Mouse (Mus musculus): Measurements from ENCODE around the gene Rap1gds1. TPM values are rescaled to one million over a fixed set of nuclear protein-coding genes. Genes with fewer than 3 reads are reported as not detected.

Rap1gds1 gene
- polyA plus RNA-seq, 1 experiment: 39.8 TPM

- Histone ChIP-seq H3K27ac (replicated peaks; ENCODE audit: low read depth, low read length) (no peak overlapping the region), H3K4me3 (ENCODE audit: insufficient read depth, low read depth, low read length) (no peak overlapping the region)
These were observed 69.3 kb downstream of the Rap1gds1 start for GRCm38 (mm10) chr3:139005669-139006068.

GRCm38 (mm10) chr3:139002774-139003173 is 72.2 kb downstream of the Rap1gds1 start:
- Histone ChIP-seq H3K4me3 (ENCODE audit: insufficient read depth, low read depth, low read length) (no peak overlapping the region), H3K27ac (replicated peaks; ENCODE audit: low read depth, low read length) (no peak overlapping the region), H3K4me1 (ENCODE audit: control insufficient read depth, insufficient read depth, insufficient read length, low read length) (peaks cover 5% of the 10 kb centered on the region; the same call in 1 of the 2 replicates)

More at GRCm38 (mm10) chr3:139005669-139006068, 69.3 kb downstream of the Rap1gds1 start:
- H3K4me1 ChIP-seq (ENCODE audit: control insufficient read depth, insufficient read depth, insufficient read length, low read length): no peaks in the 10 kb centered on the region

- Histone ChIP-seq H3K4me1 (ENCODE audit: control insufficient read depth, insufficient read depth, insufficient read length, low read length) (peaks cover 5% of the 10 kb centered on the region; the same call in 1 of the 2 replicates), H3K4me3 (ENCODE audit: insufficient read depth, low read depth, low read length) (no peak overlapping the region), H3K27ac (replicated peaks; ENCODE audit: low read depth, low read length) (no peak overlapping the region)
These were observed 74.7 kb downstream of the Rap1gds1 start for GRCm38 (mm10) chr3:139000071-139000867.

- Histone ChIP-seq H3K27ac (replicated peaks; ENCODE audit: low read depth, low read length) (no peak overlapping the region), H3K4me1 (ENCODE audit: control insufficient read depth, insufficient read depth, insufficient read length, low read length) (no peaks in the 10 kb centered on the region; the same call in 1 of the 2 replicates), H3K4me3 (ENCODE audit: insufficient read depth, low read depth, low read length) (no peak overlapping the region)
These were observed 81.5 kb downstream of the Rap1gds1 start for GRCm38 (mm10) chr3:138993473-138993872.

GRCm38 (mm10) chr3:138991367-138991766 is 83.6 kb downstream of the Rap1gds1 start:
- H3K4me3 ChIP-seq (ENCODE audit: insufficient read depth, low read depth, low read length): no peak overlapping the region
- H3K4me1 ChIP-seq (ENCODE audit: control insufficient read depth, insufficient read depth, insufficient read length, low read length): no peaks in the 10 kb centered on the region; the same call in 1 of the 2 replicates
- no peak overlapping the region for H3K27ac ChIP-seq (replicated peaks; ENCODE audit: low read depth, low read length)

- Histone ChIP-seq H3K4me1 (ENCODE audit: control insufficient read depth, insufficient read depth, insufficient read length, low read length) (no peaks in the 10 kb centered on the region; the same call in 1 of the 2 replicates), H3K4me3 (ENCODE audit: insufficient read depth, low read depth, low read length) (no peak overlapping the region), H3K27ac (replicated peaks; ENCODE audit: low read depth, low read length) (no peak overlapping the region)
These were observed 85.9 kb downstream of the Rap1gds1 start for GRCm38 (mm10) chr3:138989141-138989540.

GRCm38 (mm10) chr3:138988004-138988403 is 87.0 kb downstream of the Rap1gds1 start:
- Histone ChIP-seq H3K4me3 (ENCODE audit: insufficient read depth, low read depth, low read length) (no peak overlapping the region), H3K27ac (replicated peaks; ENCODE audit: low read depth, low read length) (no peak overlapping the region), H3K4me1 (ENCODE audit: control insufficient read depth, insufficient read depth, insufficient read length, low read length) (no peaks in the 10 kb centered on the region)

- no peak overlapping the region for H3K4me3 ChIP-seq (ENCODE audit: insufficient read depth, low read depth, low read length)
- H3K27ac ChIP-seq (replicated peaks; ENCODE audit: low read depth, low read length): no peak overlapping the region
- H3K4me1 ChIP-seq (ENCODE audit: control insufficient read depth, insufficient read depth, insufficient read length, low read length): no peaks in the 10 kb centered on the region
These were observed 92.8 kb downstream of the Rap1gds1 start for GRCm38 (mm10) chr3:138982249-138982648.

GRCm38 (mm10) chr3:138977413-138977812 is 97.6 kb downstream of the Rap1gds1 start:
- Histone ChIP-seq H3K27ac (replicated peaks; ENCODE audit: low read depth, low read length) (no peak overlapping the region), H3K4me3 (ENCODE audit: insufficient read depth, low read depth, low read length) (no peak overlapping the region)

GRCm38 (mm10) chr3:138967627-138968026 is 107.4 kb downstream of the Rap1gds1 start:
- Histone ChIP-seq H3K4me1 (ENCODE audit: control insufficient read depth, insufficient read depth, insufficient read length, low read length) (no peaks in the 10 kb centered on the region), H3K4me3 (ENCODE audit: insufficient read depth, low read depth, low read length) (no peak overlapping the region), H3K27ac (replicated peaks; ENCODE audit: low read depth, low read length) (no peak overlapping the region)

More at GRCm38 (mm10) chr3:138977413-138977812, 97.6 kb downstream of the Rap1gds1 start:
- H3K4me1 ChIP-seq (ENCODE audit: control insufficient read depth, insufficient read depth, insufficient read length, low read length): no peaks in the 10 kb centered on the region

GRCm38 (mm10) chr3:138958527-138958926 is 116.5 kb downstream of the Rap1gds1 start:
- no peaks in the 10 kb centered on the region for H3K4me1 ChIP-seq (ENCODE audit: control insufficient read depth, insufficient read depth, insufficient read length, low read length)
- H3K4me3 ChIP-seq (ENCODE audit: insufficient read depth, low read depth, low read length): no peak overlapping the region
- no peak overlapping the region for H3K27ac ChIP-seq (replicated peaks; ENCODE audit: low read depth, low read length)

- no peaks in the 10 kb centered on the region for H3K4me1 ChIP-seq (ENCODE audit: control insufficient read depth, insufficient read depth, insufficient read length, low read length)
- no peak overlapping the region for H3K27ac ChIP-seq (replicated peaks; ENCODE audit: low read depth, low read length)
- no peak overlapping the region for H3K4me3 ChIP-seq (ENCODE audit: insufficient read depth, low read depth, low read length)
These were observed 119.8 kb downstream of the Rap1gds1 start for GRCm38 (mm10) chr3:138955220-138955619.

GRCm38 (mm10) chr3:138949081-138949480 is 125.9 kb downstream of the Rap1gds1 start:
- Histone ChIP-seq H3K27ac (replicated peaks; ENCODE audit: low read depth, low read length) (no peak overlapping the region), H3K4me1 (ENCODE audit: control insufficient read depth, insufficient read depth, insufficient read length, low read length) (no peaks in the 10 kb centered on the region), H3K4me3 (ENCODE audit: insufficient read depth, low read depth, low read length) (no peak overlapping the region)

- no peak overlapping the region for H3K4me3 ChIP-seq (ENCODE audit: insufficient read depth, low read depth, low read length)
- no peaks in the 10 kb centered on the region for H3K4me1 ChIP-seq (ENCODE audit: control insufficient read depth, insufficient read depth, insufficient read length, low read length)
- H3K27ac ChIP-seq (replicated peaks; ENCODE audit: low read depth, low read length): no peak overlapping the region
These were observed 129.5 kb downstream of the Rap1gds1 start for GRCm38 (mm10) chr3:138945516-138945915.

- Histone ChIP-seq H3K4me3 (ENCODE audit: insufficient read depth, low read depth, low read length) (no peak overlapping the region), H3K27ac (replicated peaks; ENCODE audit: low read depth, low read length) (no peak overlapping the region), H3K4me1 (ENCODE audit: control insufficient read depth, insufficient read depth, insufficient read length, low read length) (no peaks in the 10 kb centered on the region)
These were observed 133.4 kb downstream of the Rap1gds1 start for GRCm38 (mm10) chr3:138941604-138942003.

- H3K27ac ChIP-seq (replicated peaks; ENCODE audit: low read depth, low read length): no peak overlapping the region
- no peak overlapping the region for H3K4me3 ChIP-seq (ENCODE audit: insufficient read depth, low read depth, low read length)
- no peaks in the 10 kb centered on the region for H3K4me1 ChIP-seq (ENCODE audit: control insufficient read depth, insufficient read depth, insufficient read length, low read length)
These were observed 137.8 kb downstream of the Rap1gds1 start for GRCm38 (mm10) chr3:138937241-138937640.

All from brown adipose tissue, adult 24 weeks (tissue).